Mouse (Mus musculus): ENCODE results near the gene Smim15.

Smim15 gene

GRCm38 (mm10) chr13:108063374-108064134, 19.3 kb downstream of the Smim15 start:
- DNase-seq: no peak

- DNase-seq: no peak
These were observed 20.1 kb downstream of the Smim15 start for GRCm38 (mm10) chr13:108064331-108064730.

- DNase-seq: no peak
These were observed 21.8 kb downstream of the Smim15 start for GRCm38 (mm10) chr13:108066021-108066420.

- no peak for DNase-seq
These were observed 24.9 kb downstream of the Smim15 start for GRCm38 (mm10) chr13:108069151-108069550.

GRCm38 (mm10) chr13:108070171-108070570, 25.9 kb downstream of the Smim15 start:
- no peak for DNase-seq

GRCm38 (mm10) chr13:108077476-108077875, 33.2 kb downstream of the Smim15 start:
- DNase-seq: peak; percentile 25

GRCm38 (mm10) chr13:108077901-108078300, 33.7 kb downstream of the Smim15 start:
- no peak for DNase-seq

GRCm38 (mm10) chr13:108084086-108084485, 39.8 kb downstream of the Smim15 start:
- peak; percentile 54 for DNase-seq

- DNase-seq: no peak
These were observed 41.8 kb downstream of the Smim15 start for GRCm38 (mm10) chr13:108086036-108086435.

- no peak for DNase-seq
These were observed 42.5 kb downstream of the Smim15 start for GRCm38 (mm10) chr13:108086724-108087123.

- no peak for DNase-seq
These were observed 48.0 kb downstream of the Smim15 start for GRCm38 (mm10) chr13:108092290-108092689.

GRCm38 (mm10) chr13:108094681-108095080, 50.4 kb downstream of the Smim15 start:
- DNase-seq: no peak

GRCm38 (mm10) chr13:108095617-108096016, 51.4 kb downstream of the Smim15 start:
- DNase-seq: peak; percentile 94

- DNase-seq: peak; percentile 20
These were observed 52.2 kb downstream of the Smim15 start for GRCm38 (mm10) chr13:108096446-108096845.

Data from cerebellum, adult 9-10 months (tissue).